Mouse (Mus musculus) spleen, adult 18-20 months (tissue): ENCODE measurements around the gene Tmem50b.

Source experiments
- DNase-seq, 2 experiments: peaks; one replicate each; pipeline ENCODE4 v3.0.0; 2022; ENCODE audit warnings: mixed read lengths in 2 of 2

Gene Tmem50b

DNA sequence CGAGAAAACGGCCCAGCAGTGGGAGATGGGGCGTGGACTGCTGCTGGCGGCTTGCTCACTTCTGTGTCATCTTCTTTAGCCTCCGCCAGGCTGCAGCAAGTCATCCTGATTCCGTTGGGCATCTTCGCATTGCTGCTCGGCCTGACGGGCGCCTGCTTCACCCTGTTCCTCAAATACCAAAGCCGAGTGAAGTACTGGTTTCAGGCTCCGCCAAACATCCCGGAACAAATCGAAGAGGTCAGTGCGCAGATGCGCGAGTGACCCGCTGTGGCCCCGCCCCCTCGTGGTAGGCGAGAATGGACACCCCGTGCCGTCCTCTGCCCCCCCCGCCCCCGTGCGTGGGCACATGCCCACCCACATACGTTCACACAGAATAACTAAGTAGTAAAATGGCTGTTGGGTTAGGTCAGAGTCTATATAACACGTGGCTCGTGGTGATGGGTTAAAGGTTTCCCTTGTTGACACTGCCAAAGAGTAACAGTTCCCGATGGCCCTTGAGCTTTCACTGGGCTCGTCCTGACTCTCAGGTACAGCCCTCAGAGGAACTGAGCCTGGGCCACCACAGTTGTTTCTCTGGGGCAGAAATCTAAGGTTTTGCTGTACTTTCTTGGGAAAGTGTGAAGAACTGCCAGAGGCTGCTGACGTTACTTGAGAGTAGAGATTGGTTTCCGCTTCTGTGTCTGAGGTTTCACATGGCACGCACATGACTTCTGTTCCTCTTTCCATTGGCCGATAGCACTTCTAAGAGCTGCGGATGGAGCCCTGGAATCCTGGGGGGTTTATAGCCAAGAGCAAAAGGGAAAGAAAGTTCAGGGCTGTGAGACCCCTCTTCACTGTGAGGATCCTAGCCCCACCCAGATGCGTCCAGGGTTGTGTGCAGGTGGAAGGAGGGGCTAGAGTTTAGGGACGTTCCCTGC, 35.8 kb downstream of the Tmem50b start:
- no peak for DNase-seq

DNA sequence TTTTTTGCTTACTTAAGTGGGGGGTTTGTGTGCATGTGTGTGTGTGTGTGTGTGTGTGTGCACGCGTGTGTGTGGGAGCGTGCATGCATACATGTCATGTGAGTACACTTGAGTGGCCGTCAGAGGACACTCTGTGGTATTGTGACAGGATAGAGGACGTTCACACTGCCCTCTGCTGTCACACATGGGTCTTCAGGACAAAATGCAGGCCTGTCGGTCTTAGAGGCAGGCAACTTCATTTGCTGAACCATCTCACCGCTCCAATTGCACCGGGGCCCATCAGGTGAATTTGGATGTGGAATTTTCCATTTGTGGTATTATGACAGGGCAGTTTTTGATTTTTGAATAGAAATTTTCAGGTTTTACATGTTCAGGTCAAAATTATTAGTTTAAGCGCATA, 36.5 kb downstream of the Tmem50b start:
- DNase-seq: no peak

DNA sequence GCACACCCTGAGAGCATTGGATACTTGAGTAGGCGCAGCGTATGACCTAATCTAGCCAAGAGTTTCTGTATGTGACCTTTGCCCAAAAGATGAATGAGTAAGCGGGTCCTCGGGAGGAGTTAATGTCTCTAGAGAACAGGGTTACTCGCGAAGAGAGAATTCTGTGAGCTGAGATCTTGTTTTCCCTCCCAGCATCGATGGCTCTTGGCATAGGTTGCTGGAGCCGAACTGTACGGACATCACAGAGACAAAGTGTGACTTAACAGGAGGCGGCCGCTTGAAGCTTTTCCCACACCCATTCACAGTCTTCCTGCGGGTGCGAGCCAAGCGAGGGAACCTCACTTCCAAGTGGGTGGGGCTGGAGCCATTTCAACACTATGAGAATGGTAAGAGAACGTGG, 39.9 kb downstream of the Tmem50b start:
- DNase-seq: no peak

DNA sequence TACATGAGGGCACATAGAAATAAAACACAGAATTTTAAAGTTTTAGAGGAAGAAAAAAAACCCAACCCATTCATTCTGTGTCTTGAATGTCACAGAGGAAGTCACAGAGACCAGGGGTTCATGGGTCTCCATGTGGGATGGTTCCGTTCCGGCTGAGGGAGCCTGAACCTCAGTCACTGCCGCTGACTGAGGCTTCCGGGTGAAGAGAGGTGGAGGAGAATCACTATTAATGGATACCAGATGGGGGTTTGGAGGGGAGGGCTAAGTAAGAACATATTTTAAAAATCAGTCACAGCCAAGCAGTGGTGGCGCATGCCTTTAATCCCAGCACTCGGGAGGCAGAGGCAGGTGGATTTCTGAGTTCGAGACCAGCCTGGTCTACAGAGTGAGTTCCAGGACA, 40.4 kb downstream of the Tmem50b start:
- DNase-seq: no peak

DNA sequence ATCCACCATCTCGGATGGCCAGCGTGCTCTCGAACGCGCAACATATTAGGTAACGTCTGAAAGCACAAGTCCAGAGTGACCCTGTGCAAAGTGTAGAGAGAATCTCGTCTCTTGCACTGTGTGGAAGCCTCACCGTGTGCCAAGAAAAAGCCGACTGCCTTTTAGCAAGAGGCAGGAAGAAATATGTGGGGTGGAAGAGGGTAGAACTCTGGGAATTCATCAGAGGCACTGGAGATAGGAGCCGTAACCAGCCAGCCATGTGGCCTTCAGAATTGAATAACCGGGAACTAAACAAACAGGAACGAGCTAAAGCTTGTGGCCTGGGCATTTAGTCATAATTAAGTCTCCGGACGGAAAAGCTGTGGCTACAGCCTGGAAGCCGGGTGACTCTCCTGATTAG, 40.9 kb downstream of the Tmem50b start:
- DNase-seq: no peak

DNA sequence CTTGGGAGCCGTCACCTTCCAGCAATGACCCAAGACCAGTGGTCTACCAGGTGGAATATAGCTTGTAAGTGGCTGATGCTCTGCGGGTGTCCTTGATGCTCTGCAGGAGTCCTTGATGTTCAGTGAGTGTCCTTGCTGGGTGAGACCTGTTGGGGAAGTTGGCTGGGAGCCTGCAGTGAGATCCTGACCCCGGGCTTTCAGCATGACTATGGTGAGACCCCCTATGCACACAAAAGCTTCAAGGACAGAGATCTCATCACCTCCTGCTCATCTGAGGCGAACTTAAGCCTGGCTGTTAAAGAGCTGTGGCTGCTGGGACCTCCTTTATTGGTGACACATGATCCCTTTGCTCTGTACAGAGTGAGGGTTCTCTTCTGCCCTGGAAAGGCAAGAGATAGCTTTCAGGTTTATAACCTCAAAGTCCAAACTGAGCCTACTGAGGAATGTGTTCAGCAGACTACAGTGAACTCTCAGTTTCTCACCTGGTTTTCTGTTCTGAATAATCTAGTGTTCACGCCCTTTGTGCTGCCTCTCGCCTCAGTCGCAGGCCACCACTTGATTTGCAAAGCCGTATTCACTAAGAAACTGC, 42.5 kb downstream of the Tmem50b start:
- no peak for DNase-seq

DNA sequence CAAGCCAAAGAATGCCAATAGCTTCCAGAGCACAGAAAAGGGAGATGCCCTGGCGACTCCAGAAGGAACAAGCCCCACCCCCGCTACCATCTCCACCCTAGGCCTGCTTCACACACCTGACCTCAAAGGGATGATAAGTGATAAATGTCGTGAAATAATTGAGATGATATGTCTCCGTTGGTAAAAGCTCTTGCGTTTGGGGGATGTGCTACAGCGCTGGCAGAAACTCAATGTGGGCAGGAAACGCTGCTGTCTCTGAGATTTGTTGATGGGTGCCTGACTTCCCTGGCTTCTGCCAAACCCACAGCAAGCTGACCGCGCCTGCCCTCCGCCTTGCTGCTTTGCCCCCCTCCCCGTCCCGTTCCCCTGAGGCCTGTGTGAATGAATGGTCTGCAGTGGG, 44.0 kb downstream of the Tmem50b start:
- DNase-seq: no peak

DNA sequence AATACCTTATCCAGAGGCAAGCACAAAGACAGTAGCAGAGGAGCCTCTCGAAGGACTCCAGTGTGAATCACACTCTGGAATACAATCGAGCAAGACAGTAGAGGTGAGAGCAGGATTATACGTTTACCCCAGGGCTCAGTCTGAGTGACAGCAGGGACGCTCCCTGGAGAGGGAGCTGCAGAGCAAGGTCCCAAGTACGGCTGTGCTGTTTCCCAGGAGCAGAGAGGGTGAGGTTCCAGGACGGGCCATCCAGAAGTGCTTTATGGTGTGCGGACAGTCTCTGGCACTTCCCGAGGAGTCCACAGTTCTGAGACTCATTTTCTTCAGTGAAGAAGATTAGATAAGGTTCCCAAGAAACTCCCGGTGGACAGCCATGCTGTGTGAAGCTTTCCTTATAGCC, 45.5 kb downstream of the Tmem50b start:
- DNase-seq: no peak

DNA sequence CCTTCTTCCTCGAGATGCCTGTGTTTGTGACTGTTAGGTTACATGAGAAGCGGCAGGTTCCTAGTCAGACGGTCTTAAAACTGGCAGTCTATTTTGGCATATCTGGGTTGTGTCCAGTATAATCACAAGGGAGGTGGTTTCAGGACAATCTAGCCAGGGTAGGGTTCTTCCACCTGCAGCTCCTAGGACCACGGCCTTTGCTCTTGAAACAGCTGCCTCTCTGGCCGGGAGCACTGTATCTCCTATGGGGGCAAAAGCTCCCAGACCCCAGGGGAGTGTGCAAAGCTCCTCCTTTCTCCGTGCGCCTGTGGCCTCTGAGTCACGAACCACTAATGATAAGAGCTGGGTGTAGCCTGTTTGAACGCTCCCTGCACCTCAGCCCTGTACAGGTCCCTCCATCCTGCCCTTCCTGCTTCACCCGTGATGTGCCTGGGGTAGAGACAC, 46.5 kb downstream of the Tmem50b start:
- DNase-seq: no peak

DNA sequence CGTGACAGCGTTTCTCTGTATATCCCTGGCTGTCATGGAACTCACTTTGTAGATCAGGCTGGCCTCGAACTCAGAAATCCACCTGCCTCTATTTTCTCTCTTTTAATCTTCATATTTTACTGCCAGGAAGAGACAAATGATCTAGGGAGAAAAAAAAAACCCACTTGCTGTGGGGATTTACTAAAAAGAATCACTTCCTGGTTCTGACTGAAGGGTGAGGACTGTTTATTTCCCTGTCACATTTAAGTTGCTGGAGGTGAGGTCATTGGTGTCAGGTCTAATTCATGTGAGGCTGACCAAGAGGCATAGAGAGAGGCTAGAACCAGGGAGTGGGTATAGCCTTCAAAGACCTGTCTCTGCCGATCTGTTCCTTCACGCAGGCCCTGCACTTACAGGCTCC, 48.0 kb downstream of the Tmem50b start:
- no peak for DNase-seq

DNA sequence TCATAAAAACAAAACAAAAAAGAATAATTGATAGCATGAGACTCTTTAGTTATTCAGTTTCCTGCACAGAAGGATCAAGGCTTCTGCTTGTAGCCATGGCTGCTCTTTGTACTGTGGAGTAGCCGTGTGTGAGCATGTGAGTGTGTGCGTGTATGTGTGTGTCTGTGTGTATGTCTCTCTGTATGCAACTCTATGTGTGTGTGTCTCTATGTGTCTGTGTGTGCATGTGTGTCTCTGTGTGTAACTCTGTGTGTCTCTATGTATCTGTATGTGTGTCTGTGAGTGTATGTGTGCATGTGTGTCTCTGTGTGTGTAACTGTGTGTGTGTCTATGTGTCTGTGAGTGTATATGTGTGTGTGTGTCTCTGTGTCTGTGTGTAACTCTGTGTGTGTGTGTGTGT, 48.6 kb downstream of the Tmem50b start:
- DNase-seq: no peak

DNA sequence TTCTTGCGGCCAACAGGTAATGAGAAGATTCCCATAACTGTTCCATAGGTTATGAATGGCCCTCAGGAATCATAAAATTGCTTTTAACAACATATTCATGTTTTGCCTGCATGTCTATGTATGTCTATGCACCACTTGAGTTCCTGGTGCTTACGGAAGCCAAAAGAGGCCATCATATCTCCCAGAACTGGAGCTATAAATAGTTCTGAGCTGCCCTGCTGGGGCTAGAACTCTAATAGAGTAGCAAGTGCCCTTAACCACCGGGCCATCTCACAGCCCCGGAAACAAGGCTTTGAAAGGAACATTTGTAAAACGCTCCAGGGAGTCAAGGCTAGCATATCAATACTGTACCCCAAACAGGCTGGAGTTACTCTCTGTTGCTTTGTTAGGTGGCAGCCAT, 49.0 kb downstream of the Tmem50b start:
- no peak for DNase-seq

DNA sequence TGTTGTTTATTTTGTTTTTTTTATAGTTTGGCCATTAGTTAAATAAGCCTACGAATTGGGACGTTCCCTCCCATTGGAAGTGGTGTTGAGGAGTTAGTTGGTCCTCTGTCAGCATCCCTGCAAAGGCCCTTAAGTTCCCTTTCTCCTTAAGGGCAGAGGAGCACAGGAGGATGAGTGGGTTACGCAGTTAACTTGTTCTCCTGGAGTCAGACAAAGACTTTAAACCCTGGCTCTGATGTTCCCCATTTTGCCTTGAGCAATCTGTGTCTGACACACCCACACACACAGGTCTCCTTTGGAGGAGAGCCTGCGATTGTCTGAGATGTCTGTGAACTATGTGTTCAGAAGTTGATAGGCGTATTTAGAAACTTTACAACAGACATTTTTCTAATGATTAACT, 49.6 kb downstream of the Tmem50b start:
- DNase-seq: no peak

DNA sequence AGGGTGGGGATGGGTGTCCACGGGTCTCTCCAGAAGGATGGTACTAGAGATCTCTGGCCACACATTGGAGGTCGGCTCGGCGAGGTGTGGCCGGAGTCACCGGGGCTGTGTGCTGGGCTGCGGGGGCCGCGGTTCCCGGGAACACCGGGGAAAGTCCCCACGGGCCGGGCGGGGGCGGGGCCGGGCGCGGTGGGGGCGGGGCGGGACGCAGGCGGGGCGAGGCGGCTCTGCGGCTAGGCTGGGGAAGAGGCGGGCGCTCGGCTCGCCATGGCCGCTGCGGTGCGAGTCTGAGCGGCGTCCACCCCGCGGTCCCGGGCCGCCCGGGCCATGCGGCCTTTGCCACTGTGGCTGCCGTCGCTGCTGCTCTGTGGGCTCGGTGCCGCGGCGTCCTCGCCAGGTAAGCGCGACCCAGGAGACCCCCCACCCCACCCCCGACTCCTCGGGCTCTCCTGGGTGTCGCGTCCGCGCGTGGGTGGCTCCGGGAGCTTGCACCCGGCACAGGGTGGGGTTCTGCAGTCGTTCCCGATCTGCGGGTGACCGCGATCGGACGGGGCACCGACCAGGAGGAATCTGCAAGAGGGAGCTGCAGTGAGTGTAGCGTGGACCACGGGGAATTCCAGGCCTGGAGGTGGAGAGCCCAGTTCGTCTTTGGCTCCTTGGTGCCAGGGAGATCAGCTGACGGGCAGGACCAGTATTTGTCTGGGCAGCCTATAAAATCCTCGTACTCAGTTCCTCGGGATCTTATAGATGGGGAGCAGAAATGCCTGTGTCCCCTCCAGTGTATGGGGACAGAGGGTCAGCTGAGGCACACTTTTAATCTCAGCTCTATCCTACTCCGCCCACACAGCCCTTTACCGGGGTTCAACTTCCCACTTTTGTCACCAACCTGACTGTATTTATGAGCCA, 50.5 kb downstream of the Tmem50b start, which contains the start of gene Ifngr2:
TSS of gene Ifngr2 (plus strand) at position 237 of the 906 bp plus-strand sequence.
- DNase-seq: peak; percentile 73 to 74

DNA sequence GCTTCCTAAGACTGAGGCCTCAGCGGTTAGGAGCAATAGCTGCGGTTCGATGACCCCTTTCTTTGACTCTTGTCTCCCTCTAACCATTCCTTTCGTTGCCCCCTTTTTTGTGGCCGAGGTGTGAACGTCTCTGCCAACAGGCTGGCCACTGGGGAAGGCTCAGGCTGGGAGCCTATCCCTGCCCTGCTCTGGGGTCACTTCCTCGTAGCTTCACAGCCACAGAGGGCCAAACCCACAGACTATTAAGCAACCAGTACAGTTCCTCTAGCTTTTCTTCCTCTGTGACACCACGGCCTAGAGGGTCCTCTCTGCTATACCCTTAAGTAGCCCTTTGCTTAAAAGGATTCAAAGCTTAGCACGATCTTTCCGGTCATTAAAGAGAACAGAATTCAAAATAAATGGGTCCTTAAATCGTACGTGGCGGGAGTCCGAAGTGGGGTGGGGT, 51.2 kb downstream of the Tmem50b start:
- peak; percentile 53 to 60 for DNase-seq

DNA sequence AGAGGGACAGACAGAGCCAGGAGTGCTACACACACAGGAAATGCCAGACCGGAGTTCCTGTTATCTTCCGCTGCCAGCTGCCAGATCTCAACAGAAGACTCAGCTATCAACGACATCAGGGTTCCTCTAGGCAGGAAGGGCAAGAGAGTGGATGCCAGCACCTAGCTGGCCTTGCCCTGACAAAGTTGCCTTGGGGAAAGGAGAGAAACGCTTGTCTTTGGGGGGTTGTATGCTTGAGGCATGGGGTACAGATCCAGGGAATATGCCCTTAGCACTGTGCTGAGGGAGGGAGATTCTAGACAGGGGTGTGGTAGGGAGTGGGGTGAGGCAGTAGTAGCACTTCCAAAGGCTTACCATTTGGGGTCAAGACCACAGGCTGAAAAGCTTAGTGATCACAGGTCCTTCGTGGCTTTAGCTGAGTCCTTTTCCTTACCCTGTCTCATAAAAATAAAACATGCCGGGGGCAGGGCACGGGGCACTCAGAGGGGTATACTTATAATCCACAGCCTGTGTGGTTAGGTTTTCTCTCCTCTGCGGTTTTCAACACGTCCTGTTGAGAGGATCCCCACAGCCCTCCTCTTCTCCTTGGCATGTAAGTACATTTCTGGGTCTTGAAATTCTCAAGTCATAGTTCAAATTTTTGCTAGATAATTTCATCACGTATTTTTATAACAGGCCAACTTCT, 51.9 kb downstream of the Tmem50b start:
- DNase-seq: peak; percentile 47 to 57

DNA sequence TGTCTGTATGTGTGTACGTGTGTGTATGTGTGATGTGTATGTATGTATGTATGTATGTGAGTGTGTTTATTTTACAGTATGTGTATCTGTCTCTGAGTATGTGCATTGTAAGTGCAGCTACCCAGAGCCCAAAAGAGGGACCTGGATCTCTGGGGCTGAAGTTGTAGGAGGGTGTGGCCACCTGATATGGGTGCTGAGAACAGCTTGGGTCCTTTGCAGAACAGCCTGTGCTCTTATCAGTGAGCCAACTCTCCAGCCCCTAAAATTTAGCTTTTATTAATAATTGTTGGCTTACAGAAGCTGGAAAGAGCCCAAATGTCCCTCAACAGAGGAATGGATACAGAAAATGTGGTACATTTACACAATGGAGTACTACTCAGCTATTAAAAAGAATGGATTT, 54.0 kb downstream of the Tmem50b start:
- no peak for DNase-seq

DNA sequence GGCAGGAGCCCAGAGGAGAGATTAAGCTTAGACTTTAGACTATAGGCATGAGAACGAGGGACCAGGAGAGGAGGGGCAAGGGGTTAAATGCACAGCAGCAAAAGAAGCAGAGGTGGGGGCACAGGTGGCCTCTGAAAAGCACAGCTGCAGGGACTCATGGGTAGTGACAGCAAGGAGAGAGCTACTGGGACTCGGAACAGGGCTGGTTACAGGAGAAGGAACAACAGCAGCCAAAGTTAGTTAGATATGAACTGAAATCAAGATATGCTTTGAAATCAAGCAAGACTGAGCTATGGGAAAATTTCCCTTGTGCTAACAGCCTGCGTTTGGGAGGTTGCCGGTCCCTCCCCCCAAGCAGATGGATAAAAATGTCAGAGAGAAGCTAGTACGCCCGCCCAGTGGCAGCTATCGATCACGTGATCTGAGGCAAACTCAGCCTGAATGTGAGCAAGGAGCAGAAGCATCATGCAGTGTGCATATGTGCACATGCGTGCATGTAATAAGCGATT, 56.0 kb downstream of the Tmem50b start:
- no peak for DNase-seq

DNA sequence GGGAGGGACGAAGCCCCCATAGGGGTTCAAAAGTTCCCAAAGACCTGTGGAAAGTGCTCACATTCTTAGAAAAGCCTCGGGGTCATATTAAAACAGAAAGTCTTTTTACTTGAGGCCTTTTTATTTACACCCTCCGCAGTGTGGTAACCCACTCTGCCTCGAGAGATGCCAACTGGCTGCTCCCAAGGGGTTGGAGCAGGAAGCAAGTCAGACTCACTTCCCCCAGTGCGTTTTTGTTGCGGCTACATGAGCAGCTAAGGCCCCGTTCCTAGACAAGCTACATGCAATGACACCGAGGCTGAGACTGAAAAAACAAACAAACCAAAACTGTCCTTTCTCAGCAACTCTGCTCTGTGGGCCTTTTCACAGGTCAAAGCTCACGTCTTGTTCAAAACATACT, 59.1 kb downstream of the Tmem50b start:
- no peak for DNase-seq

DNA sequence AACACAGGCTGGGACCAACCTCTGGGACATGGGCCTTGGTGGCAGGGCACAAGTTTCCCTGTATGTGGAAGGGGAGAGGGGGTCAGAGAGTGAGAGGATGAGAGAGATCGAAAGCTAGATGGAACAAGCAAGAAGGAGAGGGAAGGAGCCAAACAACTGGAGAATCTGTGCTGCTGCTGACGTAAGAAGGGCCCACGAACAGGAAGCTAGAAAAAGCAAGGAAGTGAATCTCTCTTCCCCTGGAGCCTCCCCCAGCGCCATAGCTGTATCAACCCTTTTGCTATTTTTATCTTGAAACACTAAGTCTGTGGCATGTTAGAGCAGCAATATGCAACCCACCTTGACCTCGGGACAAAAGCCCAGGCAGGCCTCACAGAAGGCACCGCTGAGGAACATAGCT, 59.5 kb downstream of the Tmem50b start:
- no peak for DNase-seq

DNA sequence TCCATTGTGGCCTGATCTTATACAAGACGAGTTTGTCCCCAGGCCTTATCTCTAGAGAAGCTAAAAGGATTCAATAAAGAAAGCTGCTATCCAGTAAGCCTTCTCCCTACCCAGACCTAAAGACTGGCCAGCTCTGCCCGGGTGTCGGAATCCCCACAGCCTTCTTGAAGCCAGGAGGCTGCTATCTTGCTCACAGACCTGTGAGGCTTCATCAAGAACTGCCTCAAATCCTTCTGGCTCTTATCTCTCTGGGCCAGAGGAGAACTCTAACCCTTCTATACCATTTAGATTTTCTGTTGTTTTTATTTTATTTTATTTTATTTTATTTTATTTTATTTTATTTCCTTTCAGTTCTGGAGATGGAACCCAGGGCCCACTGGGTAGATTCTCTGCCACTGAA, 60.5 kb downstream of the Tmem50b start:
- no peak for DNase-seq

DNA sequence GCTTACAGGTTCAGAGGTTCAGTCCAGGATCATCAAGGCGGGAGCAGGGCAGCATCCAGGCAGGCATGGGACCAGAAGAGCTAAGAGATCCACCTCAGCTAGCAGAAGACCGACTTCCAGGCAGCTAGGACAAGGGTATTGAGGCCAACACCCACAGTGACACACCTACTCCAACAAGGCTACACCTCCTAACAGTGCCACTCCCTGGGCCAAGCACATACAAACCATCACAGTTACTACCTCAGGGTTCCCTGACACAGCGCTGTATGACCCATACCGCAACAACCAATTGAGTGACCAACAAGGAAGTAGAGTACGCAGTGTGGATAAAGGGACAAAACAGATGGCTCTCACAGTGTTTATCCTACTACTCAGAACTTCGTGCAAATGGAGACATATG, 61.2 kb downstream of the Tmem50b start:
- no peak for DNase-seq
